Mouse (Mus musculus) T-helper 1 cell (primary cell): ENCODE data around the gene S1pr2.

ENCODE experiments used
- in situ Hi-C: fragments of 300-600 bp; cut with MboI, MseI; formaldehyde crosslinking; loops from one replicate; pipeline ENCODE4 v1.15.1; 2025; ENCODE audit warnings: high pct_unique_total_duplicates

Gene S1pr2

GRCm38 (mm10) chr9:20966747-20967146, 9.8 kb downstream of the S1pr2 start:
- in situ Hi-C loops, result no loop called here

- in situ Hi-C loops, result no loop called here
These were observed 10.6 kb downstream of the S1pr2 start for GRCm38 (mm10) chr9:20966008-20966407.

- in situ Hi-C loops, result no loop called here
These were observed 11.0 kb downstream of the S1pr2 start for GRCm38 (mm10) chr9:20965606-20966005.

- in situ Hi-C loops, result no loop called here
These were observed 15.0 kb downstream of the S1pr2 start for GRCm38 (mm10) chr9:20961557-20961956.

- in situ Hi-C loops, result no loop called here
These were observed 17.1 kb downstream of the S1pr2 start, which contains the start of gene Dnmt1 for GRCm38 (mm10) chr9:20959430-20959938. Gene Dnmt1 (minus strand): TSS chr9:20959888.

- in situ Hi-C loops, result no loop called here
These were observed 19.6 kb downstream of the S1pr2 start for GRCm38 (mm10) chr9:20956989-20957388.

- in situ Hi-C loops, result no loop called here
These were observed 23.9 kb downstream of the S1pr2 start for GRCm38 (mm10) chr9:20952520-20953227.

GRCm38 (mm10) chr9:20951966-20952519, 24.5 kb downstream of the S1pr2 start:
- in situ Hi-C loops, result no loop called here

- in situ Hi-C loops, result no loop called here
These were observed 25.1 kb downstream of the S1pr2 start for GRCm38 (mm10) chr9:20951441-20951840.

- in situ Hi-C loops, result no loop called here
These were observed 26.2 kb downstream of the S1pr2 start for GRCm38 (mm10) chr9:20950419-20950818.

GRCm38 (mm10) chr9:20946066-20946880, 30.3 kb downstream of the S1pr2 start:
- in situ Hi-C loops, result no loop called here

GRCm38 (mm10) chr9:20944697-20945370, 31.7 kb downstream of the S1pr2 start:
- in situ Hi-C loops, result no loop called here

GRCm38 (mm10) chr9:20943911-20944310, 32.7 kb downstream of the S1pr2 start:
- in situ Hi-C loops, result no loop called here

- in situ Hi-C loops, result no loop called here
These were observed 33.2 kb downstream of the S1pr2 start for GRCm38 (mm10) chr9:20943396-20943795.

- in situ Hi-C loops, result loop anchor here (10.0 to 25.0 kb wide), 2 partner anchors 812 to 1414 kb away; no protein-coding TSS in a partner anchor
These were observed 53.3 kb downstream of the S1pr2 start for GRCm38 (mm10) chr9:20923258-20923657.

GRCm38 (mm10) chr9:20916160-20916559, 60.4 kb downstream of the S1pr2 start:
- in situ Hi-C loops, result loop anchor here (25.0 kb wide), 1 partner anchor 1421 kb away; no protein-coding TSS in a partner anchor
